In genomic region chr19:24386956-24387865, GRCm38 (mm10) we compare ENCODE assay signal across 24 mouse cellular contexts.
DNase-seq lines count a peak whose midpoint lies in the region; ATAC-seq lines count a peak whose summit lies in the region.
"Had no signal": no experiment of that assay in that cellular context is flagged by ENCODE, and none has a peak within 500 bp of the region (broad histone marks: within the 10 kb centered on the region; RNA-seq: fewer than 3 reads in every experiment).

No protein-coding gene starts in this region.

- no peaks in the 10 kb centered on the region for H3K36me3 ChIP-seq in forebrain, embryonic 15.5 days
- H3K36me3 ChIP-seq in forebrain, embryonic 11.5 days (ENCODE audit: control insufficient read depth, insufficient read depth, low read length): no peaks in the 10 kb centered on the region
- H3K36me3 ChIP-seq: embryonic facial prominence, embryonic 15.5 days; hindbrain, embryonic 13.5 days; kidney, embryonic 15.5 days; limb, embryonic 12.5 days had no signal

- H3K4me1 ChIP-seq in forebrain, embryonic 15.5 days: peaks cover 6% of the 10 kb centered on the region
- H3K4me1 ChIP-seq in forebrain, embryonic 11.5 days (replicated peaks; ENCODE audit: control insufficient read depth, insufficient read depth, low read length): no peaks in the 10 kb centered on the region
- H3K4me1 ChIP-seq: embryonic facial prominence, embryonic 15.5 days; hindbrain, embryonic 13.5 days had no signal

- H3K9me3 ChIP-seq in forebrain, embryonic 15.5 days: no peaks in the 10 kb centered on the region
- H3K9me3 ChIP-seq in forebrain, embryonic 11.5 days (ENCODE audit: control insufficient read depth, low read length): no peaks in the 10 kb centered on the region
- H3K9me3 ChIP-seq: embryonic facial prominence, embryonic 15.5 days; heart, embryonic 15.5 days; hindbrain, embryonic 13.5 days; kidney, embryonic 15.5 days; limb, embryonic 12.5 days; liver, embryonic 12.5 days; midbrain, embryonic 10.5 days had no signal

- peak; percentile 38; the same call in 1 of the 2 replicates for ATAC-seq in forebrain, embryonic 15.5 days (replicated peaks)
- no peak for ATAC-seq in forebrain, embryonic 11.5 days (replicated peaks; ENCODE audit: low FRiP score)
- ATAC-seq: liver, embryonic 12.5 days had no signal

- H3K4me3 ChIP-seq in forebrain, embryonic 15.5 days: no peak overlapping the region
- no peak overlapping the region for H3K4me3 ChIP-seq in forebrain, embryonic 11.5 days (ENCODE audit: low read depth, low read length)
- H3K4me3 ChIP-seq: embryonic facial prominence, embryonic 15.5 days; heart, embryonic 15.5 days; hindbrain, embryonic 13.5 days; kidney, embryonic 15.5 days; limb, embryonic 12.5 days; liver, embryonic 12.5 days; midbrain, embryonic 10.5 days had no signal

- WGBS in forebrain, embryonic 15.5 days: 74% methylated on average over 22 of the region's 22 CpGs
- WGBS in forebrain, embryonic 11.5 days: 92% methylated on average over 22 of the region's 22 CpGs

- H3K27ac ChIP-seq in forebrain, embryonic 15.5 days (replicated peaks): peak overlapping the region; percentile 60
- H3K27ac ChIP-seq in forebrain, embryonic 11.5 days (ENCODE audit: low read depth, low read length): no peak overlapping the region
- H3K27ac ChIP-seq: embryonic facial prominence, embryonic 15.5 days; heart, embryonic 15.5 days; hindbrain, embryonic 13.5 days; kidney, embryonic 15.5 days; limb, embryonic 12.5 days; liver, embryonic 12.5 days; midbrain, embryonic 10.5 days had no signal

- no peaks in the 10 kb centered on the region for H3K27me3 ChIP-seq in forebrain, embryonic 15.5 days
- H3K27me3 ChIP-seq in forebrain, embryonic 11.5 days (ENCODE audit: control insufficient read depth, insufficient read depth, low read length): no peaks in the 10 kb centered on the region
- H3K27me3 ChIP-seq: embryonic facial prominence, embryonic 15.5 days; heart, embryonic 15.5 days; hindbrain, embryonic 13.5 days; kidney, embryonic 15.5 days; limb, embryonic 12.5 days; liver, embryonic 12.5 days had no signal

- no peak overlapping the region for H3K9ac ChIP-seq in forebrain, embryonic 15.5 days (replicated peaks)
- H3K9ac ChIP-seq in forebrain, embryonic 11.5 days (ENCODE audit: low read length): no peak overlapping the region
- H3K9ac ChIP-seq: embryonic facial prominence, embryonic 15.5 days; heart, embryonic 15.5 days; hindbrain, embryonic 13.5 days; kidney, embryonic 15.5 days; limb, embryonic 12.5 days; liver, embryonic 12.5 days had no signal

- no peak overlapping the region for H3K4me2 ChIP-seq in forebrain, embryonic 15.5 days (replicated peaks)
- no peak overlapping the region for H3K4me2 ChIP-seq in forebrain, embryonic 11.5 days (ENCODE audit: low read depth, low read length, severe bottlenecking)
- H3K4me2 ChIP-seq: embryonic facial prominence, embryonic 15.5 days; heart, embryonic 15.5 days; hindbrain, embryonic 13.5 days; kidney, embryonic 15.5 days; limb, embryonic 12.5 days; liver, embryonic 12.5 days had no signal

- no peak for DNase-seq in forebrain, embryonic 11.5 days (ENCODE audit: low spot score)
- DNase-seq in ovary, adult 18-20 months (ENCODE audit: low spot score): peak; percentile 25
- no peak for DNase-seq in ovary, postnatal 10 days (ENCODE audit: low spot score)
- DNase-seq in adrenal gland, postnatal 36 days: peak; percentile 18 to 29
- peak; percentile 10 for DNase-seq in testis, postnatal 14 days (ENCODE audit: low spot score)
- DNase-seq in left cerebral cortex, adult 9 months (ENCODE audit: low spot score in 2 of 2): no peak
- DNase-seq: cerebellum, adult 8-10 months; cerebellum, postnatal 36 days; embryo, embryonic 11 days; heart, postnatal 36 days; kidney, adult 11 months; kidney, postnatal 36 days; lung, adult 18-20 months; lung, postnatal 10 days; thymus, adult 18-20 months; thymus, postnatal 36 days had no signal

Comparison
In these comparisons a context has a peak if more than half of its experiments do, and no peak if none do; other contexts are left out.
1. DNase-seq: peak in ovary, adult 18-20 months (single experiment), adrenal gland, postnatal 36 days (2 of 2) and testis, postnatal 14 days (single experiment); none in forebrain, embryonic 11.5 days (single experiment), ovary, postnatal 10 days (single experiment) and left cerebral cortex, adult 9 months (0 of 2).